Mouse (Mus musculus) heart, postnatal 0 days (tissue): ENCODE results near the gene Nt5dc2.

Experiments used
- CTCF ChIP-seq: IDR thresholded peaks from 2 replicates; pipeline ENCODE4 v1.5.1; 2016; ENCODE audit warnings: antibody characterized with exemption, control low read depth, low read depth
- EP300 ChIP-seq: IDR thresholded peaks from 2 replicates; pipeline ENCODE4 v1.6.1; 2016; ENCODE audit warnings: antibody characterized with exemption, low read depth

DNA sequence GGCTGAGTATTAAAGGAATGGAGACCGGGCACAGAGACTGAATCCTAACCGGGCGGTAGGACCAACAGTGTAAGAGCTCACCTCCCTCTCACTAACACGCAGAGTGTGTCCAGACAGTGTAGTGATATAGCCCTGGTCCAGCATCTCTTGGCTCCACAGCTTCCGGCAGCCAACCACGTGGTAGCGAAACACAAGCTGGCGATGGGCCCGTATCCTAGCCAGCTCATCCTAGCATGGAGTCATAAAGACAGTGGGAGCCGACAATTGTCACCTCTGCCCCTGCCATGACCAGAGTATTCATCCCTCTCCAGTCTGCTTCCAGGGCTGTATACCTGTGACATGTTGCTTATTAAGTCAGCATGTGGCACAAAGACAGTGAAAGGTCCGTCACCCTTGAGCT is 14.8 kb downstream of the Nt5dc2 start:
- TF ChIP-seq EP300 (no peak), CTCF (no peak)
